14 mouse cellular contexts compared by ENCODE assay signal in the genomic region with DNA sequence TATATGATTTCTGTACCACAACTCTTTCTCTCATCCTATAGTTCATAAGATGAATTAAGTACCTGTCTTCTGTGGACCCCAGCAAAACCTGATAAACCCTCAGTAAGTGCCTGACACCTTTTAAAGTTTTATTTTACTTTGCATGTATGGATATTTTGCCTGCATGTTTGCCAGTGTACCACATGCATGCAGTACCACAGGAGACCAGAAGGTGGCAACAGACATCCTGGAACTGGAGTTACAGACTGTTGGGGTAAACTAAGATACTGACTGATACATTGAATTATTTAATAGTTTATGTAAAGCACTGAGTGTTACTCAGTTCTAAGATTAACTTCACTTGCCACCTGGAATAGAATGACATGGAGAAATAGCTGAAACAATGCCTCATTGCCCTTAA. TPM values are rescaled to one million over a fixed set of nuclear protein-coding genes. Genes with fewer than 3 reads are reported as not detected.
DNase-seq lines count a peak whose midpoint lies in the region; ATAC-seq lines count a peak whose summit lies in the region.
"Not testable (repeated sequence)": the region's sequence is repeated elsewhere in the genome, so short reads cannot be mapped to it uniquely, and the experiment has no call there.
"Had no signal": no experiment of that assay in that cellular context is flagged by ENCODE, and none has a peak within 500 bp of the region (broad histone marks: within the 10 kb centered on the region; RNA-seq: fewer than 3 reads in every experiment).

No protein-coding gene starts in this region.

- not testable (repeated sequence) for H3K4me1 ChIP-seq in ES-E14 (ENCODE audit: control insufficient read depth in 2 of 2, insufficient read depth in 2 of 2, low read length in 2 of 2, poor library complexity in 1 of 2); hindbrain, embryonic 11.5 days (replicated peaks; ENCODE audit: control insufficient read depth, insufficient read depth, low read length)

- H3K36me3 ChIP-seq in ES-E14 (ENCODE audit: control insufficient read depth, insufficient read depth, low read length, poor library complexity, severe bottlenecking); hindbrain, embryonic 11.5 days (ENCODE audit: control insufficient read depth, insufficient read depth, low read length): not testable (repeated sequence)

- not testable (repeated sequence) for H3K4me3 ChIP-seq in ES-E14 (ENCODE audit: insufficient read depth in 1 of 2, low read depth in 1 of 2, low read length in 2 of 2, poor library complexity in 1 of 2, severe bottlenecking in 1 of 2); hindbrain, embryonic 11.5 days (ENCODE audit: low read depth, low read length)

- H3K4me2 ChIP-seq in hindbrain, embryonic 11.5 days (replicated peaks; ENCODE audit: low read depth, low read length), result not testable (repeated sequence)

- H3K9me3 ChIP-seq in ES-E14 (ENCODE audit: control insufficient read depth, insufficient read depth, low read depth, low read length); hindbrain, embryonic 11.5 days (ENCODE audit: control insufficient read depth, low read length): not testable (repeated sequence)

- H3K27me3 ChIP-seq in hindbrain, embryonic 11.5 days (ENCODE audit: control insufficient read depth, insufficient read depth, low read length), result not testable (repeated sequence)

- in situ Hi-C loops in ES-E14 (cut with MboI; ENCODE audit: low sequenced_read_pairs in 2 of 2, unreplicated experiment in 2 of 2), result not testable (repeated sequence)

- H3K9ac ChIP-seq in ES-E14 (ENCODE audit: insufficient read depth, low read depth, low read length, poor library complexity, severe bottlenecking); hindbrain, embryonic 11.5 days (ENCODE audit: low read depth, low read length): not testable (repeated sequence)

- H3K27ac ChIP-seq in ES-E14 (ENCODE audit: insufficient read depth, low read depth, low read length, poor library complexity, severe bottlenecking); hindbrain, embryonic 11.5 days (ENCODE audit: low read depth, low read length): not testable (repeated sequence)

- ATAC-seq in erythroblast, adult 5-6 weeks (replicated peaks; ENCODE audit: low FRiP score, poor library complexity, severe bottlenecking), result peak; percentile 86
- not testable (repeated sequence) for ATAC-seq in hindbrain, embryonic 11.5 days (ENCODE audit: low FRiP score)
- ATAC-seq in neutrophil, adult 5-6 weeks (ENCODE audit: extremely low read depth, insufficient number of reproducible peaks, low FRiP score, poor library complexity, severe bottlenecking), result 0 out of 2 replicates have a peak, but pooled peaks have one; percentile 48

- DNase-seq in ES-E14 (ENCODE audit: low read depth, low spot score), result peak; percentile 3
- DNase-seq in c-Kit-positive CD71-positive TER-119-negative erythroid progenitor cells, embryonic 14.5 days (ENCODE audit: low read depth), result peak; percentile 3
- DNase-seq in hindbrain, embryonic 11.5 days (ENCODE audit: low spot score), result peak; percentile 52
- peak; percentile 46 for DNase-seq in layer of hippocampus, adult 9-10 months (ENCODE audit: low spot score)
- DNase-seq in lung, adult 18-20 months, result peak; percentile 15 to 22
- DNase-seq in thymus, postnatal 4 days, result peak; percentile 69

RNA-seq across cellular contexts. Expression of a gene that starts 10.7 kb away (rescaled TPM):
- not detected in 2 replicates for total RNA-seq in ES-E14 (2012; rRNA removed)
- not detected in 2 replicates for total RNA-seq in erythroblast, adult 5-6 weeks (2015; ENCODE audit: low replicate concordance)
- not detected in 2 replicates for total RNA-seq in erythroblast, adult 5-6 weeks (2017; ENCODE audit: low replicate concordance)
- not detected in 2 replicates for polyA plus RNA-seq in hindbrain, embryonic 11.5 days (2014; fragmentation: Nextera tagmentation; extraction: Ambion mirVana)
- total RNA-seq in neutrophil, adult 5-6 weeks (2017), result not detected in 2 replicates
- polyA plus RNA-seq: activated CD4-positive, CD25-positive, alpha-beta regulatory T cell, adult 4 months; forebrain, embryonic 10.5 days; heart, embryonic 14.5 days; limb, embryonic 15.5 days; neural tube, embryonic 12.5 days; stomach, embryonic 16.5 days had no signal

RNA-seq across cellular contexts. Expression of a gene that starts 31.6 kb away (rescaled TPM):
- not detected in 2 replicates for total RNA-seq in ES-E14 (2012; rRNA removed)
- not detected in 2 replicates for total RNA-seq in erythroblast, adult 5-6 weeks (2015; ENCODE audit: low replicate concordance)
- total RNA-seq in erythroblast, adult 5-6 weeks (2017; ENCODE audit: low replicate concordance), result not detected in 2 replicates
- not detected in 2 replicates for polyA plus RNA-seq in hindbrain, embryonic 11.5 days (2014; fragmentation: Nextera tagmentation; extraction: Ambion mirVana)
- total RNA-seq in neutrophil, adult 5-6 weeks (2017), result not detected in 2 replicates
- polyA plus RNA-seq: activated CD4-positive, CD25-positive, alpha-beta regulatory T cell, adult 4 months; forebrain, embryonic 10.5 days; heart, embryonic 14.5 days; limb, embryonic 15.5 days; neural tube, embryonic 12.5 days; stomach, embryonic 16.5 days had no signal

Comparison
In these comparisons a context has a peak if more than half of its experiments do, and no peak if none do; other contexts are left out.
1. DNase-seq: peak in every context shown above with its lines; median percentile 69 in thymus, postnatal 4 days; 52 in hindbrain, embryonic 11.5 days; 46 in layer of hippocampus, adult 9-10 months; 18 in lung, adult 18-20 months; 3 in ES-E14; 3 in c-Kit-positive CD71-positive TER-119-negative erythroid progenitor cells, embryonic 14.5 days.